In the genomic region with DNA sequence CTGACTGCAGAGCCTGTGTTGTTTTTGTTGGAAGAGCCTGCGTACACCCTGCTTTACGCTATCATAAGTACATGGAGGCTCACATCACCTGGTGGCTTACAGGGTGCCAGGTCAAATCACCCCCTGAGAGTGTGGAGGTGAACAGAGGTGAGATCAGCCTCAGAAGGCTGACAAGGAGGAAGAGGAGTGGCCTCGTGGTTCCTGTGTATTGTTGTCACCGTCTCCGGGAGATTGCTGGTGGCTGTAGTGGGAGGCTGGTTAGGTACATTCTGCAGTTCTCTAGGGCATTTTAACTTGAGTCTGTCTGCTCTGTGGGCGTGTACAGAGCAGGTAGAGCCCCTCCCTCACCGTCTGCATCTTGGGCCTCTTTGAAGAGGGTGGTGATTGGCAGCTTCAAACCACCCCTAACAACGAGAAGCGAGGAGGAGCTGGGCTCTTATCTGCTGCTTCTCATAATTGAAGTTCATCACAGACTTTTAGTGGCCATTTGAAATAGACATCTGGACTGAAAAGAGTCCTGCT, we compare ENCODE assay signal across 11 mouse cellular contexts. TPM values are rescaled to one million over a fixed set of nuclear protein-coding genes. Genes with fewer than 3 reads are reported as not detected.
DNase-seq lines count a peak whose midpoint lies in the region; ATAC-seq and TF ChIP-seq lines count a peak whose summit lies in the region.
"Had no signal": no experiment of that assay in that cellular context is flagged by ENCODE, and none has a peak within 500 bp of the region (broad histone marks: within the 10 kb centered on the region; RNA-seq: fewer than 3 reads in every experiment).

No protein-coding gene starts in this region.

- no peak overlapping the region for H3K4me3 ChIP-seq in kidney, postnatal 0 days (replicated peaks; ENCODE audit: low read depth, low read length)
- H3K4me3 ChIP-seq in cortical plate, adult 2 months (ENCODE audit: insufficient read depth, low read length) = no peak overlapping the region
- H3K4me3 ChIP-seq in forebrain, embryonic 14.5 days (ENCODE audit: low read depth, low read length) = no peak overlapping the region
- no peak overlapping the region for H3K4me3 ChIP-seq in midbrain, embryonic 16.5 days (ENCODE audit: low read depth, low read length)

- H3K4me1 ChIP-seq in kidney, postnatal 0 days (replicated peaks; ENCODE audit: insufficient read depth, low read length) = peaks cover 5% of the 10 kb centered on the region; the same call in 1 of the 2 replicates
- H3K4me1 ChIP-seq in cortical plate, adult 2 months (ENCODE audit: control insufficient read depth, insufficient read depth, low read length) = peaks cover 6% of the 10 kb centered on the region
- H3K4me1 ChIP-seq in forebrain, embryonic 14.5 days (ENCODE audit: control insufficient read depth, insufficient read depth, low read length) = peaks cover 16% of the 10 kb centered on the region; the same call in 1 of the 2 replicates
- peaks cover 26% of the 10 kb centered on the region for H3K4me1 ChIP-seq in midbrain, embryonic 16.5 days (ENCODE audit: control insufficient read depth, insufficient read depth, low read length)

- H3K4me2 ChIP-seq in kidney, postnatal 0 days (ENCODE audit: low read length) = no peak overlapping the region
- no peak overlapping the region for H3K4me2 ChIP-seq in forebrain, embryonic 14.5 days (ENCODE audit: low read length)
- no peak overlapping the region for H3K4me2 ChIP-seq in midbrain, embryonic 16.5 days (ENCODE audit: low read length)

- ATAC-seq in kidney, postnatal 0 days (replicated peaks; ENCODE audit: low FRiP score, low read depth) = 0 out of 2 replicates have a peak, but pooled peaks have one; percentile 58
- peak; percentile 62; the same call in 1 of the 2 replicates for ATAC-seq in forebrain, embryonic 14.5 days
- ATAC-seq in midbrain, embryonic 16.5 days = peak; percentile 36; the same call in 1 of the 2 replicates
- no peak for ATAC-seq in erythroblast, adult 5-6 weeks (replicated peaks; ENCODE audit: low FRiP score, poor library complexity, severe bottlenecking)

- no peak for TF ChIP-seq CTCF in kidney, postnatal 0 days (IDR thresholded peaks at IDR 0.05; ENCODE audit: low read depth)
- TF ChIP-seq CTCF in cortical plate, adult 2 months (IDR thresholded peaks at IDR 0.05; ENCODE audit: extremely low read depth, insufficient read depth, low read length) = no peak

- H3K9me3 ChIP-seq in kidney, postnatal 0 days (replicated peaks; ENCODE audit: low read length) = no peaks in the 10 kb centered on the region
- H3K9me3 ChIP-seq in forebrain, embryonic 14.5 days (replicated peaks; ENCODE audit: control insufficient read depth, low read length) = no peaks in the 10 kb centered on the region
- H3K9me3 ChIP-seq in midbrain, embryonic 16.5 days (replicated peaks; ENCODE audit: control insufficient read depth, low read length, poor library complexity, severe bottlenecking) = no peaks in the 10 kb centered on the region

- peak overlapping the region; percentile 31 for H3K27ac ChIP-seq in kidney, postnatal 0 days
- peak overlapping the region; percentile 66 for H3K27ac ChIP-seq in cortical plate, adult 2 months (ENCODE audit: insufficient read depth, low read length)
- no peak overlapping the region for H3K27ac ChIP-seq in forebrain, embryonic 14.5 days (ENCODE audit: low read depth, low read length)
- H3K27ac ChIP-seq in midbrain, embryonic 16.5 days (ENCODE audit: low read length) = 0 out of 2 replicates have a peak overlapping the region, but pooled peaks have one; percentile 11

- DNase-seq in kidney, postnatal 0 days (ENCODE audit: low spot score) = peak; percentile 29
- DNase-seq in kidney, postnatal 36 days = no peak
- no peak for DNase-seq in forebrain, embryonic 14.5 days (ENCODE audit: low spot score)
- DNase-seq in adipocyte (ENCODE audit: low spot score) = no peak
- DNase-seq: cerebellum, postnatal 10 days; layer of hippocampus, adult 9-11 months had no signal

- H3K27me3 ChIP-seq in kidney, postnatal 0 days (ENCODE audit: insufficient read depth, low read length) = no peaks in the 10 kb centered on the region
- H3K27me3 ChIP-seq in forebrain, embryonic 14.5 days (replicated peaks; ENCODE audit: control insufficient read depth, insufficient read depth, low read length) = no peaks in the 10 kb centered on the region
- no peaks in the 10 kb centered on the region for H3K27me3 ChIP-seq in midbrain, embryonic 16.5 days (ENCODE audit: control insufficient read depth, insufficient read depth, low read depth, low read length)

- 28% methylated on average over 9 of the region's 9 CpGs for WGBS in kidney, postnatal 0 days
- 48% methylated on average over 9 of the region's 9 CpGs for WGBS in forebrain, embryonic 14.5 days
- WGBS in midbrain, embryonic 16.5 days = 44% methylated on average over 9 of the region's 9 CpGs

- no peak overlapping the region for H3K9ac ChIP-seq in kidney, postnatal 0 days (ENCODE audit: low read depth, low read length)
- no peak overlapping the region for H3K9ac ChIP-seq in forebrain, embryonic 14.5 days (ENCODE audit: low read length)
- H3K9ac ChIP-seq in midbrain, embryonic 16.5 days (ENCODE audit: low read depth, low read length) = peak overlapping the region; percentile 44; the same call in 1 of the 2 replicates

- H3K36me3 ChIP-seq in kidney, postnatal 0 days (ENCODE audit: insufficient read depth, low read length) = no peaks in the 10 kb centered on the region
- H3K36me3 ChIP-seq in forebrain, embryonic 14.5 days (ENCODE audit: control insufficient read depth, insufficient read depth, low read length) = no peaks in the 10 kb centered on the region
- no peaks in the 10 kb centered on the region for H3K36me3 ChIP-seq in midbrain, embryonic 16.5 days (ENCODE audit: control insufficient read depth, insufficient read depth, low read length)
- H3K36me3 ChIP-seq: G1E had no signal

- no peak for TF ChIP-seq POLR2A in cortical plate, adult 2 months (IDR thresholded peaks at IDR 0.05; ENCODE audit: extremely low read depth, insufficient read depth, low read length)

RNA-seq across cellular contexts. Expression of a gene that starts 59.7 kb away (rescaled TPM):
- polyA plus RNA-seq in kidney, postnatal 0 days (2015; fragmentation: Nextera tagmentation; extraction: Ambion mirVana) = 22.6 and 23.2 TPM in 2 replicates
- polyA plus RNA-seq in cortical plate, adult 2 months (2012; rRNA removed) = 28.9 and 30.2 TPM in 2 replicates
- 48.9 and 70.1 TPM in 2 replicates for polyA plus RNA-seq in forebrain, embryonic 14.5 days (2014; fragmentation: Nextera tagmentation; extraction: Ambion mirVana)
- 41.4 and 53.4 TPM in 2 replicates for polyA plus RNA-seq in midbrain, embryonic 16.5 days (2015; fragmentation: Nextera tagmentation; extraction: Ambion mirVana)
- 0.19 and 1.9 TPM in 2 replicates for total RNA-seq in erythroblast, adult 5-6 weeks (2015; ENCODE audit: low replicate concordance)
- 0.28 and 0.85 TPM in 2 replicates for total RNA-seq in erythroblast, adult 5-6 weeks (2017; ENCODE audit: low replicate concordance)
- total RNA-seq: hematopoietic stem cell, adult 5-6 weeks had no signal
